Mouse (Mus musculus) spleen, postnatal 0 days (tissue): ENCODE results near the gene Zfp946. TPM values are rescaled to one million over a fixed set of nuclear protein-coding genes. Genes with fewer than 3 reads are reported as not detected.

Experiments
- polyA plus RNA-seq: library from polyadenylated mRNA; unstranded; fragments of >200 nt; fragmentation: Nextera tagmentation; extraction: Ambion mirVana; gene quantifications from 2 replicates; pipeline ENCODE4 v1.2.1, GENCODE M21; 2015

Zfp946 gene
- polyA plus RNA-seq: 2.1 and 2.5 TPM in 2 replicates

DNA sequence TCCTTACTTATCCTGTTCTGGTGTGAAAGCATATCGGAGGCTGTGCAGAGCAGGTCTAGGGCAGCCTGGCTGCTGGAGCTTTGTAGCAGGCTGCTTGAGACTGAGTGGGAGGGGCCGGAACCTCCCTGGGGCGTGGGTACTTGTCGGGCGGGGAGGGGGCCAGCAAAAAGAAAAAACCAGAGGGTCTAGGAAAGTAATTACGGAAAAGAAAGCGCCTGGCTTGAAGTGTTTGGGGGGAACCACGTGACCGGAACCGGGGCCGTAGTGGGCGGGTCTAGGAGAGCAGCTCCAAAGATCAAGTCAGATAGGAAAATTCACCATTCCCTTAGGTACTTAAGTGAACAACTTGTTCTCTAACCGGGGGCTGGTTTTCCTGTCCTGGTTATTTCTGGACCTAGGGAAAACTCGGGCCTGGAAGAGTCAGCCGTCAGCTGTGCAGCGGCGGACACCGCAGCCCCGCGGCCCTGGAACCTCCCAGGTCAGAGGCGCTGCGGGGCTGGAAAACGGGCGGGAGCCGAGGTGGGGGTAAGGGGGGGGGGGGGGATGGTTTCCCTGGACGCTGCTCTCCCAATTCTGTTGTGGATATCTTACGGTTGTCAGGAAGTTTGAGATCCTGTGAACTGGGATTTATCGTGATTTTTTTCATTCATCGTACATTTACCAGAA is at the start of gene Zfp946:
Gene Zfp946 (plus strand): TSS at position 271 of the 666 bp plus-strand sequence.

Other genes starting within 250 kb of the Zfp946 start
- 1.5 and 2.3 TPM in 2 replicates for gene Zfp994, start 198.6 kb upstream of the Zfp946 start, polyA plus RNA-seq
- 6.4 and 7.5 TPM in 2 replicates for gene CT030661.1, start 109.4 kb upstream of the Zfp946 start, polyA plus RNA-seq
- 8.5 and 9.5 TPM in 2 replicates for gene Zfp944, start 62.8 kb upstream of the Zfp946 start, polyA plus RNA-seq
- 5.6 and 5.8 TPM in 2 replicates for gene Zfp758, start 62.8 kb upstream of the Zfp946 start, polyA plus RNA-seq
- not detected in 2 replicates for gene Vmn2r111, start 149.3 kb downstream of the Zfp946 start, polyA plus RNA-seq
- gene Vmn2r112, start 176.7 kb downstream of the Zfp946 start, polyA plus RNA-seq: not detected in 2 replicates